Mouse (Mus musculus): ENCODE results near the gene Foxn3. TPM values are rescaled to one million over a fixed set of nuclear protein-coding genes. Genes with fewer than 3 reads are reported as not detected.

The Foxn3 gene
- polyA plus RNA-seq, 1 experiment: 61.0 TPM

GRCm38 (mm10) chr12:99528958-99529357 lies 34.4 kb downstream of the Foxn3 start:
- no peak overlapping the region for H3K4me3 ChIP-seq (ENCODE audit: low read depth, low read length)
- no peak for TF ChIP-seq POLR2A (IDR thresholded peaks at IDR 0.05; ENCODE audit: insufficient read depth, low read length)
- no peaks in the 10 kb centered on the region for H3K36me3 ChIP-seq (ENCODE audit: control insufficient read depth, insufficient read depth, low read length, poor library complexity, severe bottlenecking)
- H3K9me3 ChIP-seq (replicated peaks; ENCODE audit: control insufficient read depth, insufficient read depth, low read length, poor library complexity, severe bottlenecking): no peaks in the 10 kb centered on the region
- H3K9ac ChIP-seq (ENCODE audit: low read depth, poor library complexity, severe bottlenecking): no peak overlapping the region
- H3K27me3 ChIP-seq (ENCODE audit: control insufficient read depth, insufficient read depth, low read length, poor library complexity, severe bottlenecking): no peaks in the 10 kb centered on the region
- no peaks in the 10 kb centered on the region for H3K4me1 ChIP-seq (ENCODE audit: control insufficient read depth, insufficient read depth, low read length)
- H3K27ac ChIP-seq (ENCODE audit: insufficient read depth, low read length): no peak overlapping the region

- Histone ChIP-seq H3K36me3 (ENCODE audit: control insufficient read depth, insufficient read depth, low read length, poor library complexity, severe bottlenecking) (no peaks in the 10 kb centered on the region), H3K9ac (ENCODE audit: low read depth, poor library complexity, severe bottlenecking) (no peak overlapping the region), H3K4me3 (ENCODE audit: low read depth, low read length) (no peak overlapping the region), H3K27me3 (ENCODE audit: control insufficient read depth, insufficient read depth, low read length, poor library complexity, severe bottlenecking) (no peaks in the 10 kb centered on the region), H3K27ac (ENCODE audit: insufficient read depth, low read length) (no peak overlapping the region), H3K4me1 (ENCODE audit: control insufficient read depth, insufficient read depth, low read length) (no peaks in the 10 kb centered on the region), H3K9me3 (replicated peaks; ENCODE audit: control insufficient read depth, insufficient read depth, low read length, poor library complexity, severe bottlenecking) (no peaks in the 10 kb centered on the region)
- TF ChIP-seq EP300 (IDR thresholded peaks at IDR 0.05; ENCODE audit: insufficient read depth, low read depth, low read length) (no peak), CTCF (IDR thresholded peaks at IDR 0.05; ENCODE audit: low read depth, low read length) (no peak), POLR2A (IDR thresholded peaks at IDR 0.05; ENCODE audit: insufficient read depth, low read length) (no peak)
These were observed 35.9 kb downstream of the Foxn3 start for GRCm38 (mm10) chr12:99527452-99527851.

GRCm38 (mm10) chr12:99526571-99527140 lies 36.7 kb downstream of the Foxn3 start:
- H3K9me3 ChIP-seq (replicated peaks; ENCODE audit: control insufficient read depth, insufficient read depth, low read length, poor library complexity, severe bottlenecking): no peaks in the 10 kb centered on the region
- H3K9ac ChIP-seq (ENCODE audit: low read depth, poor library complexity, severe bottlenecking): no peak overlapping the region
- H3K27me3 ChIP-seq (ENCODE audit: control insufficient read depth, insufficient read depth, low read length, poor library complexity, severe bottlenecking): no peaks in the 10 kb centered on the region
- TF ChIP-seq POLR2A (IDR thresholded peaks at IDR 0.05; ENCODE audit: insufficient read depth, low read length) (no peak), EP300 (IDR thresholded peaks at IDR 0.05; ENCODE audit: insufficient read depth, low read depth, low read length) (no peak), CTCF (IDR thresholded peaks at IDR 0.05; ENCODE audit: low read depth, low read length) (no peak)
- H3K36me3 ChIP-seq (ENCODE audit: control insufficient read depth, insufficient read depth, low read length, poor library complexity, severe bottlenecking): no peaks in the 10 kb centered on the region
- H3K4me1 ChIP-seq (ENCODE audit: control insufficient read depth, insufficient read depth, low read length): no peaks in the 10 kb centered on the region
- H3K4me3 ChIP-seq (ENCODE audit: low read depth, low read length): no peak overlapping the region
- no peak overlapping the region for H3K27ac ChIP-seq (ENCODE audit: insufficient read depth, low read length)

- no peak overlapping the region for H3K27ac ChIP-seq (ENCODE audit: insufficient read depth, low read length)
- TF ChIP-seq POLR2A (IDR thresholded peaks at IDR 0.05; ENCODE audit: insufficient read depth, low read length) (no peak), CTCF (IDR thresholded peaks at IDR 0.05; ENCODE audit: low read depth, low read length) (no peak), EP300 (IDR thresholded peaks at IDR 0.05; ENCODE audit: insufficient read depth, low read depth, low read length) (no peak)
- H3K27me3 ChIP-seq (ENCODE audit: control insufficient read depth, insufficient read depth, low read length, poor library complexity, severe bottlenecking): no peaks in the 10 kb centered on the region
- H3K9ac ChIP-seq (ENCODE audit: low read depth, poor library complexity, severe bottlenecking): no peak overlapping the region
- H3K9me3 ChIP-seq (replicated peaks; ENCODE audit: control insufficient read depth, insufficient read depth, low read length, poor library complexity, severe bottlenecking): no peaks in the 10 kb centered on the region
- H3K4me3 ChIP-seq (ENCODE audit: low read depth, low read length): no peak overlapping the region
- no peaks in the 10 kb centered on the region for H3K36me3 ChIP-seq (ENCODE audit: control insufficient read depth, insufficient read depth, low read length, poor library complexity, severe bottlenecking)
- H3K4me1 ChIP-seq (ENCODE audit: control insufficient read depth, insufficient read depth, low read length): no peaks in the 10 kb centered on the region
These were observed 40.5 kb downstream of the Foxn3 start for GRCm38 (mm10) chr12:99522882-99523281.

GRCm38 (mm10) chr12:99519862-99520261 lies 43.5 kb downstream of the Foxn3 start:
- H3K27ac ChIP-seq (ENCODE audit: insufficient read depth, low read length): no peak overlapping the region
- no peaks in the 10 kb centered on the region for H3K27me3 ChIP-seq (ENCODE audit: control insufficient read depth, insufficient read depth, low read length, poor library complexity, severe bottlenecking)
- no peak for TF ChIP-seq CTCF (IDR thresholded peaks at IDR 0.05; ENCODE audit: low read depth, low read length)
- no peak overlapping the region for H3K9ac ChIP-seq (ENCODE audit: low read depth, poor library complexity, severe bottlenecking)
- no peaks in the 10 kb centered on the region for H3K9me3 ChIP-seq (replicated peaks; ENCODE audit: control insufficient read depth, insufficient read depth, low read length, poor library complexity, severe bottlenecking)
- H3K4me1 ChIP-seq (ENCODE audit: control insufficient read depth, insufficient read depth, low read length): no peaks in the 10 kb centered on the region
- H3K4me3 ChIP-seq (ENCODE audit: low read depth, low read length): no peak overlapping the region
- H3K36me3 ChIP-seq (ENCODE audit: control insufficient read depth, insufficient read depth, low read length, poor library complexity, severe bottlenecking): no peaks in the 10 kb centered on the region

GRCm38 (mm10) chr12:99519191-99519614 lies 44.2 kb downstream of the Foxn3 start:
- Histone ChIP-seq H3K9ac (ENCODE audit: low read depth, poor library complexity, severe bottlenecking) (no peak overlapping the region), H3K27me3 (ENCODE audit: control insufficient read depth, insufficient read depth, low read length, poor library complexity, severe bottlenecking) (no peaks in the 10 kb centered on the region), H3K36me3 (ENCODE audit: control insufficient read depth, insufficient read depth, low read length, poor library complexity, severe bottlenecking) (no peaks in the 10 kb centered on the region), H3K4me3 (ENCODE audit: low read depth, low read length) (no peak overlapping the region), H3K27ac (ENCODE audit: insufficient read depth, low read length) (no peak overlapping the region), H3K9me3 (replicated peaks; ENCODE audit: control insufficient read depth, insufficient read depth, low read length, poor library complexity, severe bottlenecking) (no peaks in the 10 kb centered on the region), H3K4me1 (ENCODE audit: control insufficient read depth, insufficient read depth, low read length) (no peaks in the 10 kb centered on the region)
- no peak for TF ChIP-seq POLR2A (IDR thresholded peaks at IDR 0.05; ENCODE audit: insufficient read depth, low read length)
- no peak for TF ChIP-seq EP300 (IDR thresholded peaks at IDR 0.05; ENCODE audit: insufficient read depth, low read depth, low read length)
- TF ChIP-seq CTCF (IDR thresholded peaks at IDR 0.05; ENCODE audit: low read depth, low read length): no peak

Measured in ES-Bruce4 (cell line).